In genomic region chr1:153749211-153749801, GRCm38 (mm10) we compare ENCODE assay signal across 8 mouse cellular contexts. TPM values are rescaled to one million over a fixed set of nuclear protein-coding genes. Genes with fewer than 3 reads are reported as not detected.
DNase-seq lines count a peak whose midpoint lies in the region; ATAC-seq and TF ChIP-seq lines count a peak whose summit lies in the region.

Gene Rnasel (plus strand): TSS chr1:153749426.

- peak within 1 kb of the TSS; percentile 60 for H3K4me2 ChIP-seq in hindbrain, postnatal 0 days (ENCODE audit: low read depth, low read length)

- H3K9ac ChIP-seq in hindbrain, postnatal 0 days (replicated peaks; ENCODE audit: low read length), result peak within 1 kb of the TSS; percentile 64

- no peaks in the 10 kb centered on the region for H3K36me3 ChIP-seq in hindbrain, postnatal 0 days (ENCODE audit: insufficient read depth, low read length)

- WGBS in hindbrain, postnatal 0 days, result 3% methylated on average over 18 of the region's 18 CpGs

- intact Hi-C loops in gastrocnemius, adult 2 months (cut with DNase I), result loop anchor here (5.0 kb wide), 1 partner anchor 433 kb away; no protein-coding TSS in a partner anchor
- intact Hi-C loops in left cerebral cortex, postnatal 36 days (cut with DNase I), result loop anchor here (2.0 to 5.0 kb wide), 2 partner anchors 98 to 431 kb away; no protein-coding TSS in a partner anchor

- no peaks in the 10 kb centered on the region for H3K9me3 ChIP-seq in hindbrain, postnatal 0 days (ENCODE audit: low read length)

- TF ChIP-seq CTCF in gastrocnemius, adult 2 months (IDR thresholded peaks at IDR 0.05), result peak; percentile 82
- TF ChIP-seq CTCF in hindbrain, postnatal 0 days (IDR thresholded peaks at IDR 0.05; ENCODE audit: low read depth), result peak; percentile 89

- DNase-seq in layer of hippocampus, adult 11-12 months (ENCODE audit: low spot score), result peak; percentile 57
- no peak for DNase-seq in layer of hippocampus, adult 9-11 months
- DNase-seq in cerebellum, postnatal 25 days, result peak; percentile 73 to 78
- peak; percentile 64 for DNase-seq in gastrocnemius, adult 2 months
- DNase-seq in hindbrain, postnatal 0 days (ENCODE audit: low spot score), result peak; percentile 90
- peak; percentile 68 to 69 for DNase-seq in left cerebral cortex, postnatal 36 days (ENCODE audit: low spot score in 2 of 2)
- DNase-seq in mesoderm, embryonic 11.5 days (ENCODE audit: low read depth, low spot score), result peak; percentile 92
- DNase-seq in right cerebral cortex, postnatal 4 days, result peak; percentile 73

- peak within 1 kb of the TSS; percentile 77 for H3K27ac ChIP-seq in gastrocnemius, adult 2 months
- peak within 1 kb of the TSS; percentile 68 for H3K27ac ChIP-seq in hindbrain, postnatal 0 days

- ATAC-seq in hindbrain, postnatal 0 days, result peak; percentile 71

- 0 out of 2 replicates have a peak, but pooled peaks cover 2% of the 10 kb centered on the region for H3K4me1 ChIP-seq in hindbrain, postnatal 0 days (ENCODE audit: insufficient read depth, low read length)

- H3K27me3 ChIP-seq in hindbrain, postnatal 0 days (ENCODE audit: insufficient read depth, low read length), result no peaks in the 10 kb centered on the region

- peak within 1 kb of the TSS; percentile 69 for H3K4me3 ChIP-seq in gastrocnemius, adult 2 months
- H3K4me3 ChIP-seq in hindbrain, postnatal 0 days (ENCODE audit: low read length), result peak within 1 kb of the TSS; percentile 42

RNA-seq across cellular contexts. Expression of gene Rnasel, which starts in this region (rescaled TPM):
- 1 to 10 TPM in 1 of 2 experiments, under 1 TPM in 1; 0.92 to 1.1 TPM for total RNA-seq in gastrocnemius, adult 2 months (2021)
- total RNA-seq in hindbrain, postnatal 0 days (2014; rRNA removed), result 21.6 and 23.3 TPM in 2 replicates
- polyA plus RNA-seq in hindbrain, postnatal 0 days (2015; fragmentation: Nextera tagmentation; extraction: Ambion mirVana), result 16.8 and 17.1 TPM in 2 replicates
- 10 to 100 TPM; 10.1 to 10.6 TPM for total RNA-seq in left cerebral cortex, postnatal 36 days (2021)

Comparison
In these comparisons a context has a peak if more than half of its experiments do, and no peak if none do; other contexts are left out.
1. RNA of gene Rnasel (total RNA-seq): 21.6 to 23.3 TPM in hindbrain, postnatal 0 days and 10.1 to 10.6 TPM in left cerebral cortex, postnatal 36 days; 0.92 to 1.1 TPM in gastrocnemius, adult 2 months; every median in the first group is over 4 times any median in the second.